Mouse (Mus musculus) CD4-positive naive resting alpha-beta T cell, adult 57 days (primary cell): ENCODE data around the gene Gm9046. TPM values are rescaled to one million over a fixed set of nuclear protein-coding genes. Genes with fewer than 3 reads are reported as not detected.

ENCODE experiments used
- total RNA-seq: library from RNA; stranded (reverse); gene quantifications from one replicate; pipeline ENCODE4 v1.2.4, GENCODE M21; 2023

The Gm9046 gene
- not detected for total RNA-seq

DNA sequence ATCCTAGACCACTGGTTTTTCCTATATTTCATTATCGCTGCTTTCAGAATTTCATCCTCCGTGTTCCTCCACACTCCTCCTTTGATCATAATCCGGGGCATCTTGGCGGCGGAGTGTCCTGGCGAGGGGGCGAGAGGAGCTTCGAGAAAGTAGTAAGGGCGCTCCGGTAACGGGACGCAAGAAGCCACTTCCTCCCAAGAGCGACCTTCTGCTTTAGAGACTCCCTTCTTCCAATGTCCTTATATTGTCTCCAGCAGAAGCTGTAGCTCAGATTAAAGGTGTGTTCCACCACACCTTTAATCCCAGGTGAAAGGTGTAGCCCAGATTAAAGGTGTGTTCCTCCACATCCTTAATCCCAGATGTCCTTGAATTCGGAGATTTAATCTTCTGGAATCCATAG, at the start of gene Gm9046:
Gm9046 (minus strand) TSS at position 101 of the 400 bp plus-strand sequence.

DNA sequence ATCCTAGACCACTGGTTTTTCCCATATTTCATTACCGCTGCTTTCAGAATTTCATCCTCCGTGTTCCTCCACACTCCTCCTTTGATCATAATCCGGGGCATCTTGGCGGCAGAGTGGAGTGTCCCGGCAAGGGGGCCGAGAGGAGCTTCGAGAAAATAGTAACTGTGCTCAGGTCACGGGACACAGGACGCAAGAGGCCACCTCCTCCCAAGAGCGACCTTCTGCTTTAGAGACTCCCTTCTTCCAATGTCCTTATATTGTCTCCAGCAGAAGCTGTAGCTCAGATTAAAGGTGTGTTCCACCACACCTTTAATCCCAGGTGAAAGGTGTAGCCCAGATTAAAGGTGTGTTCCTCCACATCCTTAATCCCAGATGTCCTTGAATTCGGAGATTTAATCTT, 10.9 kb upstream of the Gm9046 start, which contains the start of gene Gm9049:
Gm9049 (minus strand) TSS at position 101 of the 400 bp plus-strand sequence.

DNA sequence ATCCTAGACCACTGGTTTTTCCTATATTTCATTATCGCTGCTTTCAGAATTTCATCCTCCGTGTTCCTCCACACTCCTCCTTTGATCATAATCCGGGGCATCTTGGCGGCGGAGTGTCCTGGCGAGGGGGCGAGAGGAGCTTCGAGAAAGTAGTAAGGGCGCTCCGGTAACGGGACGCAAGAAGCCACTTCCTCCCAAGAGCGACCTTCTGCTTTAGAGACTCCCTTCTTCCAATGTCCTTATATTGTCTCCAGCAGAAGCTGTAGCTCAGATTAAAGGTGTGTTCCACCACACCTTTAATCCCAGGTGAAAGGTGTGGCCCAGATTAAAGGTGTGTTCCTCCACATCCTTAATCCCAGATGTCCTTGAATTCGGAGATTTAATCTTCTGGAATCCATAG, 5.5 kb upstream of the Gm9046 start, which contains the start of gene Gm9048:
Gm9048 (minus strand) TSS at position 101 of the 400 bp plus-strand sequence.

DNA sequence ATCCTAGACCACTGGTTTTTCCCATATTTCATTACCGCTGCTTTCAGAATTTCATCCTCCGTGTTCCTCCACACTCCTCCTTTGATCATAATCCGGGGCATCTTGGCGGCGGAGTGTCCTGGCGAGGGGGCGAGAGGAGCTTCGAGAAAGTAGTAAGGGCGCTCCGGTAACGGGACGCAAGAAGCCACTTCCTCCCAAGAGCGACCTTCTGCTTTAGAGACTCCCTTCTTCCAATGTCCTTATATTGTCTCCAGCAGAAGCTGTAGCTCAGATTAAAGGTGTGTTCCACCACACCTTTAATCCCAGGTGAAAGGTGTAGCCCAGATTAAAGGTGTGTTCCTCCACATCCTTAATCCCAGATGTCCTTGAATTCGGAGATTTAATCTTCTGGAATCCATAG, 5.3 kb downstream of the Gm9046 start, which contains the start of gene Gm9045:
Gm9045 (minus strand) TSS at position 101 of the 400 bp plus-strand sequence.

DNA sequence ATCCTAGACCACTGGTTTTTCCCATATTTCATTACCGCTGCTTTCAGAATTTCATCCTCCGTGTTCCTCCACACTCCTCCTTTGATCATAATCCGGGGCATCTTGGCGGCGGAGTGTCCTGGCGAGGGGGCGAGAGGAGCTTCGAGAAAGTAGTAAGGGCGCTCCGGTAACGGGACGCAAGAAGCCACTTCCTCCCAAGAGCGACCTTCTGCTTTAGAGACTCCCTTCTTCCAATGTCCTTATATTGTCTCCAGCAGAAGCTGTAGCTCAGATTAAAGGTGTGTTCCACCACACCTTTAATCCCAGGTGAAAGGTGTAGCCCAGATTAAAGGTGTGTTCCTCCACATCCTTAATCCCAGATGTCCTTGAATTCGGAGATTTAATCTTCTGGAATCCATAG, 10.7 kb downstream of the Gm9046 start, which contains the start of gene Gm9044:
Gm9044 (minus strand) TSS at position 101 of the 400 bp plus-strand sequence.

DNA sequence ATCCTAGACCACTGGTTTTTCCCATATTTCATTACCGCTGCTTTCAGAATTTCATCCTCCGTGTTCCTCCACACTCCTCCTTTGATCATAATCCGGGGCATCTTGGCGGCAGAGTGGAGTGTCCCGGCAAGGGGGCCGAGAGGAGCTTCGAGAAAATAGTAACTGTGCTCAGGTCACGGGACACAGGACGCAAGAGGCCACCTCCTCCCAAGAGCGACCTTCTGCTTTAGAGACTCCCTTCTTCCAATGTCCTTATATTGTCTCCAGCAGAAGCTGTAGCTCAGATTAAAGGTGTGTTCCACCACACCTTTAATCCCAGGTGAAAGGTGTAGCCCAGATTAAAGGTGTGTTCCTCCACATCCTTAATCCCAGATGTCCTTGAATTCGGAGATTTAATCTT, 16.2 kb downstream of the Gm9046 start, which contains the start of gene Gm9040:
Gm9040 (minus strand) TSS at position 101 of the 400 bp plus-strand sequence.

DNA sequence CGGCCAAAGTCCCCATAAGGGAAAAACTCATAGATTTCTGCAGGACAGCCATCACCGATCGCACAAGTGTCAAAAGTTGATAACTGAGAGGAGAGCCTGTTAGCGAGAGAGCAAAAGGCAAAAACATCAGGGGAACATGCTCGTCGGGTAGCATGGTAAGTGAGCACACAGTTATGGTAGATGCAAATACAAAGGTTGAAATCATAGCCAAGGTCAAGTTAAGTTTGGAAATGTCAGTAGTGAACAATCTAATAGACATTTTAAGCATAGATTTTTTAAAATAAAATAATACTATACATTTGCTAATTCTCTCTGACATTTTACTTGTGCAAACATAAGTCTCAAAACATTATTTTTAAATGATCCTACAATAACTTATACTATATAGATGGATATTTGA, 48.1 kb downstream of the Gm9046 start, which contains the start of gene Iltifb:
Iltifb (minus strand) TSS at position 101 of the 400 bp plus-strand sequence.

Other genes starting within 250 kb of the Gm9046 start
- 9.4 TPM for gene Mdm1, start 201.4 kb downstream of the Gm9046 start, total RNA-seq
- gene Il22, start 138.3 kb downstream of the Gm9046 start, total RNA-seq: not detected
- 0.53 TPM for gene Gm32717, start 102.5 kb downstream of the Gm9046 start, total RNA-seq
- gene Gm32802, start 84.6 kb downstream of the Gm9046 start, total RNA-seq: 0.53 TPM
- not detected for gene Iltifb, start 48.2 kb downstream of the Gm9046 start, total RNA-seq
- not detected for gene Gm9040, start 16.3 kb downstream of the Gm9046 start, total RNA-seq
- gene Gm9044, start 10.8 kb downstream of the Gm9046 start, total RNA-seq: not detected
- not detected for gene Gm9045, start 5.4 kb downstream of the Gm9046 start, total RNA-seq
- not detected for gene Gm9048, start 5.4 kb upstream of the Gm9046 start, total RNA-seq
- gene Gm9049, start 10.8 kb upstream of the Gm9046 start, total RNA-seq: not detected
- 5.8 TPM for gene Ifng, start 97.8 kb upstream of the Gm9046 start, total RNA-seq